Mouse (Mus musculus) heart, embryonic 13.5 days (tissue): ENCODE results near the gene Pex26. TPM values are rescaled to one million over a fixed set of nuclear protein-coding genes. Genes with fewer than 3 reads are reported as not detected.

Experiments used
- ATAC-seq: fragments of 200-750 bp; cut with Nextera tagmentation; 2 replicates; pipeline ENCODE4 v1.8.0; 2017; ENCODE audit warnings: moderate TSS enrichment; ENCODE audit not compliant: insufficient number of reproducible peaks, low FRiP score, low TSS enrichment; ENCODE audit errors: extremely low read depth
- H3K27ac ChIP-seq: fragments of 300-500 bp; sonication (generic); replicated peaks from 2 replicates; pipeline ENCODE4 v1.5.1; 2015; ENCODE audit warnings: moderate library complexity, mild to moderate bottlenecking, inconsistent platforms
- H3K27me3 ChIP-seq: fragments of 300-500 bp; sonication (generic); replicated peaks from 2 replicates; pipeline ENCODE4 v1.6.1; 2015; ENCODE audit warnings: mild to moderate bottlenecking, inconsistent platforms
- H3K36me3 ChIP-seq: fragments of 300-500 bp; sonication (generic); 2 replicates; pipeline ENCODE4 v1.6.1; 2015; ENCODE audit warnings: mild to moderate bottlenecking, inconsistent platforms
- H3K4me1 ChIP-seq: fragments of 300-500 bp; sonication (generic); 2 replicates; pipeline ENCODE4 v1.6.1; 2015; ENCODE audit warnings: inconsistent platforms
- H3K4me2 ChIP-seq: fragments of 300-500 bp; sonication (generic); 2 replicates; pipeline ENCODE4 v1.6.1; 2015; ENCODE audit warnings: inconsistent platforms, mild to moderate bottlenecking, moderate library complexity
- H3K4me3 ChIP-seq: fragments of 300-500 bp; sonication (generic); 2 replicates; pipeline ENCODE4 v1.5.1; 2015; ENCODE audit warnings: moderate library complexity, mild to moderate bottlenecking, inconsistent platforms
- H3K9ac ChIP-seq: fragments of 300-500 bp; sonication (generic); 2 replicates; pipeline ENCODE4 v1.6.1; 2015; ENCODE audit warnings: inconsistent platforms, mild to moderate bottlenecking, moderate library complexity
- H3K9me3 ChIP-seq: fragments of 300-500 bp; sonication (generic); 2 replicates; pipeline ENCODE4 v1.6.1; 2016; ENCODE audit warnings: inconsistent platforms
- WGBS: fragments of 180-500 bp; shearing (Covaris S2); methylation state at CpG from one replicate; pipeline ENCODE4 v1.1.7; 2015; ENCODE audit warnings: mixed read lengths; 5-methylcytosine and 5-hydroxymethylcytosine counted together
- polyA plus RNA-seq: library from polyadenylated mRNA; unstranded; fragments of >200 nt; fragmentation: Nextera tagmentation; extraction: Ambion mirVana; gene quantifications from 2 replicates; pipeline ENCODE4 v1.2.1, GENCODE M21; 2015

Pex26 gene
- polyA plus RNA-seq, 1 experiment from 2014 or later, result 4.7 TPM

DNA sequence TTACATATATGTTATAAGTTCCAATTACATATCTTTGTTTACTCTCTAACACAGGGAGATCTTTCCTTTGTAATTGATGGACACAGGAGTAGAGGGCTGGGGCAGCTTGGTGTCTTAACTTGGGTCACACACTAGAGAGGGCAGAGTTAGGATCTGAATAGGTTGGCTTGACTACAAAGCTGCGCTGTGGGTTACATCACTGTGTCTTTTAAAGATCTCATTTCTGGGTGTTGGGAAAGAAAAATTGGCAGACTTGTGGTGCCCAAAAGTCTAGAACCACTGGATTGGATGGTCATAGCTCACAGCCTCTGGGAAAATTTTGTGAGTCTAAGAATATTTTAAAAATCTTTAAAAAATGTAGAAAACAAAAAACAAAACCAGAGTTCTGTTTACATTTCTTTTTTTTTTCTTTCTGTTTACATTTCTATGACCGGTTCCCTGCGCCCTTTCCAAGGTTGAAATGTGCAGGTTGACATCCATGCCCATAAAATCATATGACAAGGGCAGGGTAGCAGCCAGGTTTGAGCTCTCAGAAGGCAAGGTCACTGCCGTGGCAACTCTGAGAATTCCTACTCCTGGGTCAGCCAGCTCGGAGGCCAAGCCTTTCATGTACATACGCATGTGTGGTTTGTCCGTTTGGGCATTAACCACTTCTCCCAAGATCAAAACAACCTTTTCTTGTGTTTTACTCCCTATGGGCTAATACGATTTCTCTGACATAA, 38.6 kb downstream of the Pex26 start:
- H3K4me1 ChIP-seq, result peaks cover 13% of the 10 kb centered on the region; the same call in 1 of the 2 replicates
- H3K9ac ChIP-seq, result no peak overlapping the region
- no peaks in the 10 kb centered on the region for H3K9me3 ChIP-seq
- no peaks in the 10 kb centered on the region for H3K36me3 ChIP-seq
- H3K27me3 ChIP-seq, result peaks cover 6% of the 10 kb centered on the region; the same call in 1 of the 2 replicates
- H3K27ac ChIP-seq, result no peak overlapping the region
- no peak for ATAC-seq
- no peak overlapping the region for H3K4me2 ChIP-seq
- H3K4me3 ChIP-seq, result no peak overlapping the region
- WGBS, result 80% methylated on average over 8 of the region's 8 CpGs

DNA sequence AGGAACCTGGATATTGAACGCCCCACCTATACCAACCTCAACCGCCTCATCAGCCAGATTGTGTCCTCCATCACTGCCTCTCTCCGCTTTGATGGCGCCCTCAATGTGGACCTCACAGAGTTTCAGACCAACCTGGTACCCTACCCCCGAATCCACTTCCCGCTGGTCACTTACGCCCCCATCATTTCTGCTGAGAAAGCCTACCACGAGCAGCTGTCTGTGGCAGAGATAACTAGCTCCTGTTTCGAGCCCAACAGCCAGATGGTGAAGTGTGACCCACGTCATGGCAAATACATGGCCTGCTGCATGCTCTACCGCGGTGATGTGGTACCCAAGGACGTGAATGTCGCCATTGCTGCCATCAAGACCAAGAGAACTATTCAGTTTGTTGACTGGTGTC, 39.5 kb downstream of the Pex26 start:
- no peak for ATAC-seq
- Histone ChIP-seq H3K4me1 (peaks cover 13% of the 10 kb centered on the region; the same call in 1 of the 2 replicates), H3K9ac (no peak overlapping the region), H3K9me3 (no peaks in the 10 kb centered on the region), H3K27me3 (no peaks in the 10 kb centered on the region), H3K4me2 (no peak overlapping the region), H3K4me3 (no peak overlapping the region), H3K36me3 (no peaks in the 10 kb centered on the region), H3K27ac (no peak overlapping the region)
- WGBS, result 90% methylated on average over 14 of the region's 14 CpGs

DNA sequence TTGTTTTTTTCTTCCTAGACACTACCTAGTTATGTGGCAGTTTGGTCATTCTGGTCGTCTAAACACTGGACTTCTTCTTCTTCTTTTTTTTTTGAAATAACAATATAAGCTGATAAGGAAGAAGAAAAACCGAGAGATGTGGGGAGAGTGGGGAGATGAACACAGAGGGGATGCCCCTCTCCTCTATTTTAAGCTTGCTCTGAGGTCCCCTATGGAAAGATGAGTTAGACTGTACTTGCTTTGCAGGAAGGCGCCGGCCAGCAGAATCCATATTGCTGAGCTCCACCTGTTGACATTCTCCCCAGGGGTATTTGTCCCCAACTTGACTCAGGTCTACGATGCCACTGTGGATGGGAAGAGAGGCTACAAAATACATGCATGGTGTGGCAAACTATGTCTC, 40.6 kb downstream of the Pex26 start:
- ATAC-seq, result no peak
- 55% methylated on average over 5 of the region's 5 CpGs for WGBS

DNA sequence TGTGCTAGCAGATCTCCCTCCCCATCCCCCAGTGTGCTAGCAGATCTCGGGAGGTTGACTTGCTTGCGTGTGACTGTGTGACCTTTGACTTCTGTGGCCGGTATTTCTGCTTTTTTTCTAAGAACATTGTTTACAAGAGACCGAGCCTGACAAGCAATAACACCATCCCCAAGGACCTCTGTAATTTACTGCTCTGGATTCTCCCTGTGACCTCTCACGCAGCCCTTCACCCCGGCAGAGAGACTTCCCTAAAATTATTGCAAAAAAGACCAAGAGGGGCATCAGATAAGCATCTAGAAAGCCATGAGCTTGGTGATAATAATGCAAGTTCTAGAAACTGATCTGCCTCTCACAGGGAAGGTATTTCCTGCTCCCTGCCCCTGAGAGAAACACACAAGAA, 41.5 kb downstream of the Pex26 start:
- Histone ChIP-seq H3K4me1 (0 out of 2 replicates have a peak, but pooled peaks cover 6% of the 10 kb centered on the region), H3K9me3 (no peaks in the 10 kb centered on the region), H3K4me3 (no peak overlapping the region), H3K27me3 (no peaks in the 10 kb centered on the region), H3K27ac (no peak overlapping the region), H3K4me2 (no peak overlapping the region), H3K9ac (no peak overlapping the region), H3K36me3 (no peaks in the 10 kb centered on the region)
- ATAC-seq, result no peak
- WGBS, result 24% methylated on average over 6 of the region's 6 CpGs

More for the DNA sequence above, 40.6 kb downstream of the Pex26 start:
- Histone ChIP-seq H3K27me3 (no peaks in the 10 kb centered on the region), H3K36me3 (no peaks in the 10 kb centered on the region), H3K27ac (no peak overlapping the region), H3K9ac (no peak overlapping the region), H3K4me2 (no peak overlapping the region), H3K4me1 (peaks cover 13% of the 10 kb centered on the region; the same call in 1 of the 2 replicates), H3K4me3 (no peak overlapping the region), H3K9me3 (no peaks in the 10 kb centered on the region)

DNA sequence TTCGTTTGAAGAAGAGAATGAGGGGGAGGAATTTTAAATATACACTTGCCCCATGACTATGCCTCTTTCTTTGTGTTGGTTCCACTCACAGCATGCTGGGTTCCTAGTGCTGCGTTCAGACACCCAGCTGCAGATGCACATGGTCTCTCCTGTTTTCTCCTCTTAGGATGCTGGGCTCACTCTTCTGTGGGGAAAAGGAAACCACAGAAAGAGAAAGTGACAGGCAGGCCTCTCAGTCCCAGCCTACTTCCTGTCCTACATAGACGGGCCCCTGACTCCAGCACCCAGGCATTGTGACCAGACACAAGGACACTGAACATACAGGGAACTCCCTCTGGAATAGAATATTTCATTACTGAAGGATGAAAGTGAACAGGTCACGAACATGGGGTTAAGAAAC, 42.6 kb downstream of the Pex26 start:
- Histone ChIP-seq H3K9me3 (no peaks in the 10 kb centered on the region), H3K9ac (no peak overlapping the region), H3K27ac (no peak overlapping the region), H3K4me3 (no peak overlapping the region), H3K27me3 (0 out of 2 replicates have a peak, but pooled peaks cover under 1% of the 10 kb centered on the region), H3K4me2 (no peak overlapping the region), H3K4me1 (0 out of 2 replicates have a peak, but pooled peaks cover 4% of the 10 kb centered on the region), H3K36me3 (no peaks in the 10 kb centered on the region)
- no peak for ATAC-seq
- 51% methylated on average over 4 of the region's 4 CpGs for WGBS

DNA sequence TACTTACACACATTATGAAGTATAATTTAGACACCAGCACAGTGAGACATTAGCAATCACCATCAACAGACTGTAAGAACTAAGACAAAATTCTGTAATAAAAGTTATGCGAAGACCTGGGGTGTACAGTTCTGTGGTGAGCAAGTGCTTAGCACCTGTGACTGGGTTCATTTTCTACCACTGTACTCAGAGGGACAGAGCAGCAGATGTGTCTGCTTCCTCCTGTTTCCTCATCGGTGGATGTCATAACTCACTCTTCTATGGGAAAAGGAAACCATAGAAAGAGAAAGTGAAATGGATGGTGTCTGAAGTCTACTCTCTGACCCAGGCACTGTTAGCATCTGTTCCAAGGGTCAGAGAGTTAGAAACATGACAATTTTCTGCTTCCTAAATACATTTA, 43.3 kb downstream of the Pex26 start:
- no peaks in the 10 kb centered on the region for H3K9me3 ChIP-seq
- no peak for ATAC-seq
- H3K36me3 ChIP-seq, result no peaks in the 10 kb centered on the region
- no peak overlapping the region for H3K4me3 ChIP-seq
- H3K9ac ChIP-seq, result no peak overlapping the region
- 0 out of 2 replicates have a peak, but pooled peaks cover 4% of the 10 kb centered on the region for H3K4me1 ChIP-seq
- 74% methylated on average over 2 of the region's 2 CpGs for WGBS
- no peak overlapping the region for H3K4me2 ChIP-seq
- 0 out of 2 replicates have a peak, but pooled peaks cover 3% of the 10 kb centered on the region for H3K27me3 ChIP-seq
- no peak overlapping the region for H3K27ac ChIP-seq

DNA sequence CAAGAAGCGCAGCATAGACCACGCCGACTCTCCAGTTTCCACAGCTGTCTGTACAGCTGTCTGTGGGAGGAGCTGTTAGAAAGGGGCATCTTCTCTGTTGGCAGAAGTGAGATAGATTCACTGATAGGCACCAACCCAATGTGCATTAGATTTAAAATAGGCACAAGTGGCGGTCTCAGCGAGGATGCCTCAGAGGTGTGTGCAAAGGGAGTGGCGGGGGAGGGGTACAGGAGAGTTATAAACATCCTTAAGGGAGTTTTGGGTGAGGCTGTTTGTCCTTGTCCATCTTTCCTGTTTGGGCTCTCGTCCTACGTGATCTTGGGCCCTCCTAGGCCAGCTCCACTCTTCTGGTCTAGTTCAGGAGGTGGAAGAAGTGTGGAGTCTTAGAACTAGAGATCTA, 45.0 kb downstream of the Pex26 start:
- ATAC-seq, result no peak
- Histone ChIP-seq H3K4me1 (0 out of 2 replicates have a peak, but pooled peaks cover 4% of the 10 kb centered on the region), H3K9me3 (no peaks in the 10 kb centered on the region), H3K36me3 (no peaks in the 10 kb centered on the region), H3K9ac (no peak overlapping the region), H3K27me3 (0 out of 2 replicates have a peak, but pooled peaks cover 3% of the 10 kb centered on the region), H3K4me2 (no peak overlapping the region), H3K27ac (no peak overlapping the region), H3K4me3 (no peak overlapping the region)
- WGBS, result 61% methylated on average over 8 of the region's 8 CpGs

DNA sequence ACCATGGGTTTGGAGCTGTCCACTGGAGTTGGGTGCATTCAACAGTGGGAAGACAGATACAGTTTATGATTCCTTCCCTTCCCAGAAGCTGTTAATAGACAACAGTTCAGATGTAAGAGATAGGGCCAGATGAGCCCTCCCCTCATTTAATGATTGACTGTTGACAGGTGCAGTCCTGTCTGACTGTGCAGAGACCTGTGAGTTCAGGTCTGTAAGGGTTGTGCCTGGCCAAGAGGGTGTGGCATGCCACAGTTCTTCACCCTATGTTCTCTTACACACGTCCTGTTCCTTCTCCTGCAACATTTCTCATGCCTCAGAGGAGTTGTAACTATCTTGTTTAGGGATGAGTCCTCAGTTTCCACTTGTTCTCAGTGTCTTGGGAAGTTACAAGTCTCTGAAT, 49.2 kb downstream of the Pex26 start:
- Histone ChIP-seq H3K4me3 (no peak overlapping the region), H3K27ac (no peak overlapping the region), H3K27me3 (peaks cover 8% of the 10 kb centered on the region; the same call in 1 of the 2 replicates), H3K9me3 (no peaks in the 10 kb centered on the region), H3K4me1 (no peaks in the 10 kb centered on the region), H3K9ac (no peak overlapping the region), H3K4me2 (no peak overlapping the region), H3K36me3 (no peaks in the 10 kb centered on the region)
- WGBS, result 56% methylated on average over 1 of the region's 1 CpGs
- ATAC-seq, result no peak

DNA sequence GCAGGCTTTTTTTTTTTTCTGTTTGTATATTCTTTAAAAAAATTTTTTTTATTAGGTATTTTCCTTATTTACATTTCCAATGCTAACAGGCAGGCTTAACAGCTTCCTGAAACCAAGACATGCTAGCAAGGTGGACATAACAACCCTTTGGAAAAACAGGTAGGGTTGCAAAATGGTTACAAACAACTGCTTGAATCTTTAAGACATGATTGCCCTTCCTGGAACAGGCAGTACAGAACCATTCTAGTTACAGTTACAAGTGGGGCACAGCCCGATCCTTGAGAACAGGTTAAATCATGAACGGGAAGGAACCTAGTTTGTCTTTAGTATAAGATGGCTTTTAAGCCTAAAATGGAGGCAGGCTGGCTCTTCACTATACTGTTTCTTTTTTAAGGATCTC, 52.9 kb downstream of the Pex26 start:
- H3K4me2 ChIP-seq, result no peak overlapping the region
- H3K9me3 ChIP-seq, result no peaks in the 10 kb centered on the region
- H3K36me3 ChIP-seq, result no peaks in the 10 kb centered on the region
- H3K27me3 ChIP-seq, result peaks cover 9% of the 10 kb centered on the region; the same call in 1 of the 2 replicates
- no peak overlapping the region for H3K27ac ChIP-seq
- WGBS, result 77% methylated on average over 2 of the region's 2 CpGs
- H3K4me1 ChIP-seq, result no peaks in the 10 kb centered on the region
- ATAC-seq, result no peak
- no peak overlapping the region for H3K9ac ChIP-seq
- H3K4me3 ChIP-seq, result no peak overlapping the region

DNA sequence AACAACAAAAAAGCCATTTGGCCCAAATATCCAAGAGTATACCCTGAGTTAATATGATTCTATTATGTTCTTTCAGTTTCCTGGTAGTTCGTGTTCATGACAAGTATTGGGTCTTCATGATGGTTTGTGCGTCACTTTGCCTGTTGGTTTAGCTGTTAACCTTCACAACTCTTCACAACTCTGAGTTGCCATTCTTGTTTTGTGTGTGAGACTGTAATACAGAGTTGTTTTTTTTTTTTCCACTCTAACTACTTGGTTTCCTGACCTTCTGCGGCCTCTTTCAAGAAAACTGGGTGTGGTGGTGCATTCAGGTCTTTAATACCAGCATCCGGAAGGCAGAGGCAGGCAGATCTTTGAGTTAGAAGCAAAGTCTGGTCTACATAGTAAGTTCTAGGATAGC, 54.7 kb downstream of the Pex26 start:
- no peaks in the 10 kb centered on the region for H3K36me3 ChIP-seq
- ATAC-seq, result no peak
- H3K4me2 ChIP-seq, result no peak overlapping the region
- 83% methylated on average over 4 of the region's 4 CpGs for WGBS
- no peaks in the 10 kb centered on the region for H3K9me3 ChIP-seq
- H3K27ac ChIP-seq, result no peak overlapping the region
- peaks cover 16% of the 10 kb centered on the region for H3K27me3 ChIP-seq
- no peaks in the 10 kb centered on the region for H3K4me1 ChIP-seq
- H3K9ac ChIP-seq, result no peak overlapping the region
- H3K4me3 ChIP-seq, result no peak overlapping the region

DNA sequence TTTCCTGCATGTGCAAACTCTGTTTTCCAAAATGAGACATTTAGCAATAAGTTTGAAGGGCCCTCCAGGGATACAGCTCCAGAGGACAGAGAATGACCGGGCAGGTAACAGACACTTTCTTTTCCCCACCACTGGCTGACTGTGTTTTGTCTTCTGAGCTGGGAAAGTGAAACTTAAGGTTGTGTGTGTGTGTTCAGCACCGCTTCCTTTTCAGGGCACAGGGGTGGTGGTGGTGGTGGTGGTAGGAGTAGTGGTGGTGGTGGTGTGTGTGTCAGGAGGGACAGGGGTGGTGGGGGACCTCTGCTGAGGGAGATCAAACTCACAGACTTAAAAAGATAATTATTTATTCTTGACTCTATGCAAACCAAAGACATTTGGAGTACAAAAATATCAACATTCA, 58.3 kb downstream of the Pex26 start:
- Histone ChIP-seq H3K36me3 (no peaks in the 10 kb centered on the region), H3K4me2 (no peak overlapping the region), H3K9ac (no peak overlapping the region), H3K27me3 (peaks cover 28% of the 10 kb centered on the region), H3K4me1 (peaks cover 6% of the 10 kb centered on the region), H3K27ac (no peak overlapping the region), H3K4me3 (no peak overlapping the region), H3K9me3 (no peaks in the 10 kb centered on the region)
- no peak for ATAC-seq
- 84% methylated on average over 2 of the region's 2 CpGs for WGBS

DNA sequence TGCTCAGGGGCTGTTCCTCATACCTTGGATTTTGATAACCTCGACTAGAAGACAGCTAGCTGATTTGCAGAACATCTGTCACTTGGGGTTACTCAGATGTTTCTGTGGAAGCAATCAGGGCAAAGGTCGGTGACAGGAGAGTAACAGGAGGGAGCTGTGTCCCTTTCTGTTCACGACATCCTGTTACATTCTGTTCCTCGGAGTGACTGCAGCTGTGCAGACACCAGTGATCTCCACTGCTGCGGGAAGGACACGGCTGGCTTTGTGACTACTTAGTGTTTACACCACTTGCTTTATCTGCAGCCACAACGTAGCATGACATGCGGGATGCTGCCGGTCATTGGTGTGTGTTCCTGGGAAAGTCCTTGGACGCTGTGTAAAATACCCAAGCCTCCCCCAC, 59.7 kb downstream of the Pex26 start:
- Histone ChIP-seq H3K4me3 (no peak overlapping the region), H3K27me3 (peaks cover 35% of the 10 kb centered on the region), H3K4me1 (peaks cover 6% of the 10 kb centered on the region), H3K27ac (no peak overlapping the region), H3K4me2 (no peak overlapping the region), H3K9me3 (no peaks in the 10 kb centered on the region), H3K36me3 (no peaks in the 10 kb centered on the region), H3K9ac (no peak overlapping the region)
- ATAC-seq, result no peak
- 23% methylated on average over 10 of the region's 10 CpGs for WGBS
